Mouse (Mus musculus) MEL (cell line): ENCODE results near the gene Arel1. TPM values are rescaled to one million over a fixed set of nuclear protein-coding genes. Genes with fewer than 3 reads are reported as not detected.

ENCODE experiments used
- DNase-seq: peaks from one replicate; pipeline ENCODE4 v3.0.0; 2011; ENCODE audit warnings: low read depth, low spot score
- H3K27ac ChIP-seq: 2 replicates; pipeline ENCODE4 v1.5.1; 2012; ENCODE audit warnings: low read depth, mild to moderate bottlenecking, control low read depth, low read length, moderate library complexity; ENCODE audit not compliant: control insufficient read depth
- H3K27me3 ChIP-seq, 2 experiments: fragments of 150-350 bp in 1 of 2; sonication (generic) in 1 of 2; 2 replicates each; pipeline ENCODE4 v1.6.1; 2012; ENCODE audit warnings: low read length in 2 of 2, mild to moderate bottlenecking in 2 of 2, improper control_type of control experiment in 1 of 2, moderate library complexity in 1 of 2; ENCODE audit not compliant: insufficient read depth in 2 of 2, control insufficient read depth in 1 of 2
- H3K36me3 ChIP-seq, 2 experiments: 2 replicates each; pipeline ENCODE4 v1.6.1; 2012 to 2014; ENCODE audit warnings: low read length in 2 of 2, improper control_type of control experiment in 1 of 2, inconsistent platforms in 1 of 2, mild to moderate bottlenecking in 1 of 2; ENCODE audit not compliant: insufficient read depth in 2 of 2, control insufficient read depth in 1 of 2
- H3K4me1 ChIP-seq, 2 experiments: fragments of 150-350 bp in 1 of 2; sonication (generic) in 1 of 2; 2 replicates each; pipeline ENCODE4 v1.6.1; 2012; ENCODE audit warnings: low read length in 2 of 2, improper control_type of control experiment in 1 of 2, mild to moderate bottlenecking in 1 of 2; ENCODE audit not compliant: insufficient read depth in 2 of 2, control insufficient read depth in 1 of 2
- H3K4me3 ChIP-seq, 2 experiments: fragments of 150-350 bp in 1 of 2; sonication (generic) in 1 of 2; 2 replicates each; pipeline ENCODE4 v1.5.1; 2012; ENCODE audit warnings: low read depth in 2 of 2, low read length in 2 of 2, mild to moderate bottlenecking in 2 of 2, moderate library complexity in 2 of 2, control low read depth in 1 of 2, improper control_type of control experiment in 1 of 2; ENCODE audit not compliant: control insufficient read depth in 1 of 2, insufficient read depth in 1 of 2
- H3K79me2 ChIP-seq: 2 replicates; pipeline ENCODE4 v1.6.1; 2012; ENCODE audit warnings: mild to moderate bottlenecking, low read length, moderate library complexity; ENCODE audit not compliant: control insufficient read depth, poor library complexity, insufficient read depth
- H3K9ac ChIP-seq: 2 replicates; pipeline ENCODE4 v1.6.1; 2012; ENCODE audit warnings: low read depth, mild to moderate bottlenecking, control low read depth, low read length, moderate library complexity; ENCODE audit not compliant: control insufficient read depth, poor library complexity, severe bottlenecking
- H3K9me3 ChIP-seq: fragments of 150-350 bp; sonication (generic); replicated peaks from 2 replicates; pipeline ENCODE4 v1.6.1; 2012; ENCODE audit warnings: mild to moderate bottlenecking, low read length, improper control_type of control experiment, moderate library complexity; ENCODE audit not compliant: insufficient read depth
- CHD1 ChIP-seq: IDR thresholded peaks from 2 replicates; pipeline ENCODE4 v1.6.1; 2012; ENCODE audit warnings: low read depth, mild to moderate bottlenecking, inconsistent platforms, low read length, improper control_type of control experiment
- CTCF ChIP-seq, 3 experiments: IDR thresholded peaks in 2 of 3; conservative IDR thresholded peaks in 1 of 3; 2 replicates each; pipeline ENCODE4 v1.5.1; 2011 to 2012; ENCODE audit warnings: low read length in 3 of 3, low read depth in 2 of 3, mild to moderate bottlenecking in 2 of 3, improper control_type of control experiment in 1 of 3, inconsistent platforms in 1 of 3, mixed read lengths in 1 of 3, moderate library complexity in 1 of 3; ENCODE audit not compliant: control insufficient read depth in 1 of 3, insufficient read depth in 1 of 3, poor library complexity in 1 of 3, severe bottlenecking in 1 of 3
- ELF1 ChIP-seq: IDR thresholded peaks from 2 replicates; pipeline ENCODE4 v1.6.1; 2014; ENCODE audit warnings: low read depth, mild to moderate bottlenecking, inconsistent platforms, low read length, improper control_type of control experiment, moderate library complexity
- ETS1 ChIP-seq: IDR thresholded peaks from 2 replicates; pipeline ENCODE4 v1.6.1; 2012; ENCODE audit warnings: low read depth, mild to moderate bottlenecking, inconsistent platforms, low read length, improper control_type of control experiment, moderate library complexity
- KAT2A ChIP-seq: conservative IDR thresholded peaks from 2 replicates; pipeline ENCODE4 v1.6.1; 2012; ENCODE audit warnings: low read depth, low read length, improper control_type of control experiment, inconsistent platforms
- MEF2A ChIP-seq: IDR thresholded peaks from 2 replicates; pipeline ENCODE4 v1.6.1; 2014; ENCODE audit warnings: low read depth, mild to moderate bottlenecking, inconsistent platforms, low read length, improper control_type of control experiment; ENCODE audit not compliant: poor library complexity, insufficient replicate concordance, severe bottlenecking; ENCODE audit errors: extremely low read depth
- MYB ChIP-seq: IDR thresholded peaks from 2 replicates; pipeline ENCODE4 v1.6.1; 2011; ENCODE audit warnings: mild to moderate bottlenecking, low read depth, low read length, improper control_type of control experiment
- MYC ChIP-seq: IDR thresholded peaks from 2 replicates; pipeline ENCODE4 v1.6.1; 2011; ENCODE audit warnings: low read depth, mild to moderate bottlenecking, low read length, improper control_type of control experiment, moderate library complexity
- NELFE ChIP-seq: IDR thresholded peaks from 2 replicates; pipeline ENCODE4 v1.6.1; 2011; ENCODE audit warnings: low read depth, low read length, improper control_type of control experiment
- NRF1 ChIP-seq: IDR thresholded peaks from 2 replicates; pipeline ENCODE4 v1.6.1; 2014; ENCODE audit warnings: low read depth, mild to moderate bottlenecking, inconsistent platforms, low read length, improper control_type of control experiment, moderate library complexity; ENCODE audit not compliant: poor library complexity, insufficient read depth, severe bottlenecking
- POLR2A ChIP-seq, 2 experiments: IDR thresholded peaks; 2 replicates each; pipeline ENCODE4 v1.6.1; 2011 to 2012; ENCODE audit warnings: low read length in 2 of 2, mild to moderate bottlenecking in 2 of 2, control low read depth in 1 of 2, improper control_type of control experiment in 1 of 2, low read depth in 1 of 2, moderate library complexity in 1 of 2; ENCODE audit not compliant: control insufficient read depth in 1 of 2, insufficient read depth in 1 of 2, poor library complexity in 1 of 2
- SIN3A ChIP-seq: IDR thresholded peaks from 2 replicates; pipeline ENCODE4 v1.6.1; 2012; ENCODE audit warnings: low read length, improper control_type of control experiment, inconsistent platforms
- TAL1 ChIP-seq: IDR thresholded peaks from 2 replicates; pipeline ENCODE4 v1.6.1; 2012; ENCODE audit warnings: mild to moderate bottlenecking, inconsistent platforms, low read length, moderate library complexity, mixed read lengths
- TCF12 ChIP-seq: IDR thresholded peaks from 2 replicates; pipeline ENCODE4 v1.6.1; 2014; ENCODE audit warnings: low read depth, mild to moderate bottlenecking, inconsistent platforms, low read length, improper control_type of control experiment, moderate library complexity
- UBTF ChIP-seq: IDR thresholded peaks from 2 replicates; pipeline ENCODE4 v1.6.1; 2012; ENCODE audit warnings: low read depth, mild to moderate bottlenecking, inconsistent platforms, low read length, improper control_type of control experiment, moderate library complexity, borderline replicate concordance; ENCODE audit not compliant: insufficient read depth
- USF1 ChIP-seq: IDR thresholded peaks from 2 replicates; pipeline ENCODE4 v1.6.1; 2014; ENCODE audit warnings: low read depth, mild to moderate bottlenecking, inconsistent platforms, low read length, improper control_type of control experiment, moderate library complexity
- ZC3H11A ChIP-seq: IDR thresholded peaks from 2 replicates; pipeline ENCODE4 v1.6.1; 2012; ENCODE audit warnings: low read depth, mild to moderate bottlenecking, inconsistent platforms, low read length, improper control_type of control experiment
- ZMIZ1 ChIP-seq: IDR thresholded peaks from 2 replicates; pipeline ENCODE4 v1.6.1; 2012; ENCODE audit warnings: low read depth, mild to moderate bottlenecking, inconsistent platforms, low read length, improper control_type of control experiment, moderate library complexity
- polyA plus RNA-seq, 2 experiments: library from polyadenylated mRNA; stranded (reverse) in 1 of 2; unstranded in 1 of 2; fragments of >175 nt in 1 of 2; fragments of >200 nt in 1 of 2; gene quantifications; 2 replicates each; pipeline versions ENCODE4 v1.2.1 to v1.2.4; 2012; ENCODE audit warnings: low replicate concordance in 2 of 2, low read depth in 1 of 2; ENCODE audit not compliant: insufficient read length in 2 of 2, insufficient read depth in 1 of 2, missing spikeins in 1 of 2
- total RNA-seq: library from RNA; depleted of rRNA; stranded (reverse); fragments of 300-350 nt; gene quantifications from 2 replicates; pipeline ENCODE4 v1.2.3, GENCODE M21; 2012

Arel1 gene
- total and polyA plus RNA-seq, 3 experiments: 37.2 to 82.5 (median 45.0) TPM

DNA sequence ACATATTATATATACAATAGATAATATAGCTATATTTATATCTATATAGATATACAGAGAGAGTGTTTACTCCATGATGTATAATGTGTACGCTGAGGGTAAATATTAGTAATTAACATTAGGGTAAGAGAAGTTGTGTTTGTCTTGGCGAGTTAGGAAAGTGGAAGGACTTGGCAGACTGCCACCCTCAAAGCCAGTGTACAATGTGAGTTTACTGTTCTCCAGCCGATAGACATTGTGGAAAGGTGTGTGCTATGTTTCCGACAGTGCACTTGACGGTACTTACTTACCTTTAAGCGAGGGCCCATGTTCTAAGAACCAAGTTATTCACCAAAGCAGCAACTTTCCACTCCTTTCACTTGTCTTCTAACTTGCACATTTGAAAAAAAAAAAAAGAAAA is 19.9 kb downstream of the Arel1 start:
- Histone ChIP-seq H3K27me3 (no peaks in the 10 kb centered on the region), H3K9ac (no peak overlapping the region), H3K79me2 (peaks cover 3% of the 10 kb centered on the region; the same call in 1 of the 2 replicates), H3K36me3 (peaks cover 2 to 20% of the 10 kb centered on the region in 2 experiments), H3K9me3 (no peaks in the 10 kb centered on the region), H3K27ac (no peak overlapping the region), H3K4me1 (peaks cover under 1 to 2% of the 10 kb centered on the region in 2 experiments), H3K4me3 (no peak overlapping the region)
- TF ChIP-seq POLR2A (IDR thresholded peaks at IDR 0.05; ENCODE audit: control insufficient read depth in 1 of 2, insufficient read depth in 1 of 2, low read depth in 1 of 2, low read length in 2 of 2, poor library complexity in 1 of 2): no peak
- no peak for DNase-seq

DNA sequence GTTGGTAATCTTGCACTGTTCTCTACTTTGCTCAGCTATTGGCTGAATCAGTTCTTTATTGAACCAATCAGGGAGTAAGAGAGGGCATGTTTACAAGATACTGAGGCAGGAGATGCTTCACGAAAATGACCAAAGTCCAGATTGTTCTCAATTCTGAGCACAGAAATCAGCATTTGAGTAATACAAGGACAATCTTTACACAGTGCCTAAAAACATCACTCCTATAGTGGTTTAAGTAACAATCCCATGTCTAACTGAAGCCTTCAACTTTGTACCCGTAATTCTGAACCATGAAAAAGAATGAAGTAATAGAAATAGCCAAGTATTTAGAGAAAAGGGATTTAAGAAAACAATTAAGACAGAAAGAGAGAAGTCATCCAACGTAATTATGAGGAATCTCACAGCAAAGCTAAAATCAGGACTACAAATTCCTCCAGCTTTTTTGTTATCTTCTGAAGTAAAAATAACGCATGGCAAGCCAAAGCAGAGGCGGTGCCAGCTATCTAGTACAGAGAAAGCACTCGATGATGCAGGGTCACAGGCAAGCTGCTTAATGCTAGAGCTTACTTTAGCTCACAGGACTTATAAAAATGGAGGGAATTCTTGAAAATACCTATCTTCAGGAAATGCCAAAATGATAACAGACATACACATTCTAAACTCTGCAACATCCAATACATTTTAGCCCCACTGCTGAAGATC is 22.0 kb downstream of the Arel1 start:
- Histone ChIP-seq H3K79me2 (0 out of 2 replicates have a peak, but pooled peaks cover 2% of the 10 kb centered on the region), H3K9ac (no peak overlapping the region), H3K4me3 (no peak overlapping the region), H3K9me3 (no peaks in the 10 kb centered on the region), H3K27me3 (no peaks in the 10 kb centered on the region), H3K27ac (no peak overlapping the region), H3K4me1 (peaks cover 13 to 20% of the 10 kb centered on the region in 2 experiments), H3K36me3 (peaks cover 15 to 19% of the 10 kb centered on the region in 2 experiments)
- DNase-seq: no peak
- TF ChIP-seq CTCF (IDR thresholded peaks at IDR 0.05 in 2 of 3, conservative IDR thresholded peaks at IDR 0.05 in 1 of 3; ENCODE audit: control insufficient read depth in 1 of 3, insufficient read depth in 1 of 3, low read depth in 2 of 3, low read length in 3 of 3, poor library complexity in 1 of 3, severe bottlenecking in 1 of 3) (no peak), TAL1 (no peak), MYB (no peak), ZMIZ1 (no peak), TCF12 (no peak), NRF1 (no peak), ETS1 (no peak), KAT2A (no peak)

- Histone ChIP-seq H3K27me3 (no peaks in the 10 kb centered on the region), H3K9me3 (no peaks in the 10 kb centered on the region), H3K4me1 (peaks cover 18 to 25% of the 10 kb centered on the region in 2 experiments), H3K27ac (no peak overlapping the region), H3K79me2 (0 out of 2 replicates have a peak, but pooled peaks cover 1% of the 10 kb centered on the region), H3K36me3 (peaks cover 15 to 24% of the 10 kb centered on the region in 2 experiments), H3K4me3 (no peak overlapping the region), H3K9ac (no peak overlapping the region)
- DNase-seq: no peak
- TF ChIP-seq UBTF (no peak), USF1 (no peak), NELFE (no peak), MYC (no peak), SIN3A (no peak), MEF2A (no peak), ZMIZ1 (no peak), CHD1 (no peak), ELF1 (no peak), ZC3H11A (no peak), KAT2A (no peak), POLR2A (IDR thresholded peaks at IDR 0.05; ENCODE audit: control insufficient read depth in 1 of 2, insufficient read depth in 1 of 2, low read depth in 1 of 2, low read length in 2 of 2, poor library complexity in 1 of 2) (no peak)
Observed at GRCm38 (mm10) chr12:84947894-84948583, 22.7 kb downstream of the Arel1 start.
